Mouse (Mus musculus) MEL (cell line): ENCODE results near the gene Tcf25.

ENCODE experiments used
- CTCF ChIP-seq, 3 experiments: IDR thresholded peaks in 2 of 3; conservative IDR thresholded peaks in 1 of 3; 2 replicates each; pipeline ENCODE4 v1.5.1; 2011 to 2012; ENCODE audit warnings: low read length in 3 of 3, low read depth in 2 of 3, mild to moderate bottlenecking in 2 of 3, improper control_type of control experiment in 1 of 3, inconsistent platforms in 1 of 3, mixed read lengths in 1 of 3, moderate library complexity in 1 of 3; ENCODE audit not compliant: control insufficient read depth in 1 of 3, insufficient read depth in 1 of 3, poor library complexity in 1 of 3, severe bottlenecking in 1 of 3
- E2F4 ChIP-seq: IDR thresholded peaks from 2 replicates; pipeline ENCODE4 v1.6.1; 2011; ENCODE audit warnings: low read depth, low read length, improper control_type of control experiment, borderline replicate concordance
- EP300 ChIP-seq, 2 experiments: IDR thresholded peaks; 2 replicates each; pipeline ENCODE4 v1.6.1; 2011; ENCODE audit warnings: improper control_type of control experiment in 2 of 2, low read length in 2 of 2, low read depth in 1 of 2, mild to moderate bottlenecking in 1 of 2
- JUND ChIP-seq: IDR thresholded peaks from 2 replicates; pipeline ENCODE4 v1.6.1; 2011; ENCODE audit warnings: low read depth, mild to moderate bottlenecking, improper control_type of control experiment, low read length
- MAZ ChIP-seq: IDR thresholded peaks from 2 replicates; pipeline ENCODE4 v1.6.1; 2012; ENCODE audit warnings: low read depth, mild to moderate bottlenecking, inconsistent platforms, low read length, improper control_type of control experiment
- MYC ChIP-seq: IDR thresholded peaks from 2 replicates; pipeline ENCODE4 v1.6.1; 2011; ENCODE audit warnings: low read depth, mild to moderate bottlenecking, low read length, improper control_type of control experiment, moderate library complexity
- POLR2A ChIP-seq, 2 experiments: IDR thresholded peaks; 2 replicates each; pipeline ENCODE4 v1.6.1; 2011 to 2012; ENCODE audit warnings: low read length in 2 of 2, mild to moderate bottlenecking in 2 of 2, control low read depth in 1 of 2, improper control_type of control experiment in 1 of 2, low read depth in 1 of 2, moderate library complexity in 1 of 2; ENCODE audit not compliant: control insufficient read depth in 1 of 2, insufficient read depth in 1 of 2, poor library complexity in 1 of 2
- POLR2AphosphoS5 ChIP-seq: IDR thresholded peaks from 2 replicates; pipeline ENCODE4 v1.6.1; 2012; ENCODE audit warnings: low read depth, borderline replicate concordance, mild to moderate bottlenecking, inconsistent platforms, low read length, moderate library complexity, mixed read lengths
- SMC3 ChIP-seq: IDR thresholded peaks from 2 replicates; pipeline ENCODE4 v1.6.1; 2011; ENCODE audit warnings: low read depth, low read length, improper control_type of control experiment
- TAL1 ChIP-seq: IDR thresholded peaks from 2 replicates; pipeline ENCODE4 v1.6.1; 2012; ENCODE audit warnings: mild to moderate bottlenecking, inconsistent platforms, low read length, moderate library complexity, mixed read lengths
- TCF12 ChIP-seq: IDR thresholded peaks from 2 replicates; pipeline ENCODE4 v1.6.1; 2014; ENCODE audit warnings: low read depth, mild to moderate bottlenecking, inconsistent platforms, low read length, improper control_type of control experiment, moderate library complexity
- UBTF ChIP-seq: IDR thresholded peaks from 2 replicates; pipeline ENCODE4 v1.6.1; 2012; ENCODE audit warnings: low read depth, mild to moderate bottlenecking, inconsistent platforms, low read length, improper control_type of control experiment, moderate library complexity, borderline replicate concordance; ENCODE audit not compliant: insufficient read depth
- ZNF384 ChIP-seq: IDR thresholded peaks from 2 replicates; pipeline ENCODE4 v1.6.1; 2012; ENCODE audit warnings: low read depth, mild to moderate bottlenecking, inconsistent platforms, low read length, improper control_type of control experiment

DNA sequence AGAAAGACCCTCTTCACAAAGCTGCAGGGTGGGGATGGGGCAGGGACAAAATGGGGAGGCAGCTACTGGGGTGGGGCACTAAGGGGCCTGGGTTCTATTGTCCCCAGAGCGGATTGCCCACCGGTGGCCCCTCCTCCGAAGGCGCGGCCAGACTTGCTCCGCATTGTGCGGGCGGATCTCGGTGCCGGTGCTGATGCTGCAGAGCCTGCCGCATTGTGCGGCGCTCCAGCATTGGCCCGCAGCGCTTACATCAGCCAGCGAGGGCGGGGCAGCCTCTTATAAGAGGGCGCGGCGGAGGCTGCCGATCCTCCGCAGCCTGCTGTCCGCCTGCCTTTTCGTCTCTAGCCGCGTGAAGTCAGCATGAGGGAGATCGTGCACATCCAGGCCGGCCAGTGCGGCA, 37.7 kb downstream of the Tcf25 start, which contains the start of gene Tubb3:
- TF ChIP-seq CTCF (IDR thresholded peaks at IDR 0.05 in 2 of 3, conservative IDR thresholded peaks at IDR 0.05 in 1 of 3; ENCODE audit: control insufficient read depth in 1 of 3, insufficient read depth in 1 of 3, low read depth in 2 of 3, low read length in 3 of 3, poor library complexity in 1 of 3, severe bottlenecking in 1 of 3) = no peak
- no peak for TF ChIP-seq SMC3
- no peak for TF ChIP-seq POLR2AphosphoS5
- no peak for TF ChIP-seq JUND
- no peak for TF ChIP-seq TAL1
- no peak for TF ChIP-seq UBTF
- no peak for TF ChIP-seq MYC
- TF ChIP-seq TCF12 = no peak
- TF ChIP-seq EP300 (IDR thresholded peaks at IDR 0.05; ENCODE audit: low read depth in 1 of 2, low read length in 2 of 2) = no peak
- no peak for TF ChIP-seq MAZ
- TF ChIP-seq ZNF384 = no peak
- peak in 1 of 2 experiments; percentile 32; a peak in 1 of 4 replicates for TF ChIP-seq POLR2A (IDR thresholded peaks at IDR 0.05; ENCODE audit: control insufficient read depth in 1 of 2, insufficient read depth in 1 of 2, low read depth in 1 of 2, low read length in 2 of 2, poor library complexity in 1 of 2)
- TF ChIP-seq E2F4 = no peak
